Mouse (Mus musculus) olfactory bulb, adult 2 months (tissue): ENCODE data around the gene Fgfr2.

ENCODE experiments used
- CTCF ChIP-seq: fragments of 200-500 bp; IDR thresholded peaks from 2 replicates; pipeline ENCODE4 v1.5.1; 2012; ENCODE audit warnings: low read depth, mild to moderate bottlenecking, low read length, moderate library complexity; ENCODE audit not compliant: insufficient read depth
- POLR2A ChIP-seq: fragments of 200-500 bp; IDR thresholded peaks from 2 replicates; pipeline ENCODE4 v1.6.1; 2012; ENCODE audit warnings: mild to moderate bottlenecking, low read depth, low read length, moderate library complexity; ENCODE audit not compliant: insufficient read depth

DNA sequence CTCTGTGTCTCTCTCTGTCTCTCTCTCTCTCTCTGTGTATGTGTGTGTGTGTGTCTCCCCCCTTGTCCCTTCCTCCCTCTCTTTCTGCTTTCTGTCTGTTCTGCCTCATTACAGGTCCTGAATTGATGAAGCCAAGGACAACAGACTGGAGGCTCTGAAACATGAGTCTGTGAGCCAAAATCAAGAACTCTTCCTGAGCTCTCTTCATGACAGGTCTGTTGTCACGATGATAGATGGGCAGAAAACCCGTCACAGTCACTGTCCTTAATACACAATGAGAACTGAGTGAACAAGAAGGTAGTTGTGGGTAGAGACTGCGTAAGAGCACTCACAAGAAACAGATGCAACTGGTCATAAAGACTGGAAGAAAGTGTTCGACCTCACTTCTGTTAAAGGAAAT is 762.8 kb downstream of the Fgfr2 start:
- no peak for TF ChIP-seq CTCF
- no peak for TF ChIP-seq POLR2A
